Mouse (Mus musculus): Measurements from ENCODE around the gene Nat8f6.
"Not testable (repeated sequence)": the region's sequence is repeated elsewhere in the genome, so short reads cannot be mapped to it uniquely, and the experiment has no call there.

Nat8f6 gene

DNA sequence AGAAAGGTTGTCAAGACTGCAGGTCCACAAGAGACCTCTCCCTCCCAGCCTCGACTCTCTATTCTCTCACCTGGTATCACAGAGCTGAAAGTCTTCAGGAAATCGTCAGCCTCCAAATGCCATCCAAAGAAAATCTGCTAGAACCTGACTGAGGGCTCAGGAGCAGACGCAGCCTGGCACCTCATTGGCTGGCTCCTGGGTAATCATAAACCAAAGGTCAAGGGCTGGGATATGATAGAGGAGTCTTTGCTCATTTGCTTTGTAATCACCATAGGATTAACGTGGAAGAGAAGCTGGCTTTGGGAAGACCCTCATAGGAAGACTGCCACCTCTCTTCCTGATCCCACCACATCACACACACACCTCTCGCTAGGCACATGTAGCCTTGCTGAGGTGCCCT is at the start of gene Nat8f6, which contains the start of gene Nat8f5:
Nat8f6 (minus strand) TSS at position 118 of the 400 bp plus-strand sequence.
Nat8f5 (minus strand) TSS at position 136 of the 400 bp plus-strand sequence.
- DNase-seq = no peak

DNA sequence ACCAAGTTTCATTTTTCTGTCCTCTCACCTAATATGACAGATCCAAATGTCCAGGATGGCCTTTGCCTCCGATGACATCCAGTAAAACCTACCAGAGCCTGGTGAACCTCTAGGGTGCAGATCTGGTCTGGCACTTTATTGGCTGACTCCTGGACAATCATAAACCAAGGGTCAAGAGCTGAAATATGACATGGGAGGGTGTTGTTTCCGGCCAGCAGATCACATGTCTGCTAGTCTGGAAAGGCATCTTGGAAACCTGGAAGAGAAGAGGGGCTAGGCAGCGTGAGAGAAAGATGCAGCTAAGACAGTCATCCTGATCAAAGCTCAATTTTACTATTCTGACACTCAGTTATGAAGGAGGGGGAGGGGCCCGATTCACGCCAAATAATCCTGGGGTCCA is 48.3 kb upstream of the Nat8f6 start, which contains the start of gene Nat8f2:
Nat8f2 (minus strand) TSS at position 153 of the 400 bp plus-strand sequence.
- not testable (repeated sequence) for DNase-seq

DNA sequence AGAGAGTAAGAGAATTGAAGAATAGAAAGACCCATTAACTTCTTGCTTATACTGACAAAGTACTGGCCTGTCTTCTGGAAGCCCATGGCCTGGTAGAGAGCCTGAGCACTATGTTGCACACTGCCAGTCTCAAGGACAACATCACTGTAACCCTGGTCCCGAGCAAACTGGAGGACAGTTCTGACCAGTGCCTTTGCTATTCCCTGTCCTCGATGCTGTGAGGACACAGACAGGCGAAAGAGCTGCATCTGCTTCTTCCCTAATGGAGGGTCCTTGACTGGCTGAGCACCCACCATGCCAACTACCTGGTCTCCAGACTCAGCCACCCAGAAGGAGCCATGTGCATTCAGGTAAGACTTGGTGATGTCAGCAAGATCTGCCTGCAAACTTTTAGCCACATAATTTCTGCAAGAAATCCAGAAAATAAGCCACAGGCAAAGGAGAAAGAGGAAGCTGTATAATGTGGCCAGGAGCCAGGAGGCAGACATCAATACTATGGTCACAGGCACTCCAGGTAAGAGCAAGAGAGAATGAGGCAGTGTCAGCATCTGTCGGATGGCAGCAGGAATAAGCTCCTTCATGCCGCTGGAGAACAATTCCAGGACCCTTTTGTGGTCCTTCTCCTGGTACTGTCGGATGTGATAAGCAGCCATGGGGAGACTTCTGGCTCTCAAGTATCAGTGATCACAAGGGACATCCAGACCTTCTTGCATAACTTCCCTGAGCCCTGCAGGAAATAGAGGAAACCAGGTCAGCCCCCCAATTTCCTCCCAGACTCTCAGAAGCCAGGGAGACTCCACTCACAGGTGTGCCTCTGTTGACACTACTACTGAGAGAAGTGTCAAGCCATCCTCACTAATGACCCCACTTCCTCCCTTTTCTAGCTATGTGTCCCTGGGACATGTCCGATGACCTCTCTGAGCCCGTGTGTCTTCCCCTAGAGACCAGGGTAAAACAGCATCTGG is 47.3 kb upstream of the Nat8f6 start:
- DNase-seq = no peak

DNA sequence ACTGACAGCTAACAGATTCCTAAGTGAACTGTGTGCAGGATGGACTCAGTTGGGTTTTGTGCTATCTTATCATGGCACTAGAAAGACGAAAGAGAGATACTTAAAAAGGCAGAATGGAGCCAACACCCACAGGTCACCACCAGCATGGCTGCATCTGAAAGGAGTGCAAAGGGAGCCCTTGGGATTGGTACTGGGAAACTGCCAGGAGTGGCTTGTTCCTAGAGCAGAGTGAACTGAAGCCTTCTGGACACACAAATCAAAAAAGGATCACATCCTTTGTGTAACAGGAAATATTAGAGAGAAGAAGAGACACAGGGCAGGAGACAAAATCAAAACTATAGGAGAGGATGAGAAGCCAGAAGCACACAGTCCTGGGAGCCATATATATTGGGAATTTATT is 46.2 kb upstream of the Nat8f6 start:
- not testable (repeated sequence) for DNase-seq

DNA sequence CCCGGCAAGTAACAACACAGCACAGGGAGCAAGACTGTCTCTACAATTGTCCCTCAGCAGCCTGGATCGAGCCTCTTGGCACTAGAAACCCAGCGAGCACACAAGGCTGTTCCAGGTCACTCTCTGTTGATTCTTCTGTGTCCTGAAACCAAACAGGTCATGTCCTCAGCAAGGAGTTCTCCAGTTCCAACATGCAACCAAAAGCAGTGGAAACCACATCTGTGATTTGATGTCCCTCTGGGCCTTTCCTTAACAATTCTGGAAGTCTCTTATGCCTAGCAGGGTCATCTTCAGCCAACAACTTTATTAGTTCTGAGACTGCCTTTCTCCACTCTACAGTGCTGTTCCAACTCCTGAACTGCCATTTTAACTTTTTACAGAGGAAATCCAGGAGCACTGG is 45.4 kb upstream of the Nat8f6 start:
- DNase-seq = not testable (repeated sequence)

DNA sequence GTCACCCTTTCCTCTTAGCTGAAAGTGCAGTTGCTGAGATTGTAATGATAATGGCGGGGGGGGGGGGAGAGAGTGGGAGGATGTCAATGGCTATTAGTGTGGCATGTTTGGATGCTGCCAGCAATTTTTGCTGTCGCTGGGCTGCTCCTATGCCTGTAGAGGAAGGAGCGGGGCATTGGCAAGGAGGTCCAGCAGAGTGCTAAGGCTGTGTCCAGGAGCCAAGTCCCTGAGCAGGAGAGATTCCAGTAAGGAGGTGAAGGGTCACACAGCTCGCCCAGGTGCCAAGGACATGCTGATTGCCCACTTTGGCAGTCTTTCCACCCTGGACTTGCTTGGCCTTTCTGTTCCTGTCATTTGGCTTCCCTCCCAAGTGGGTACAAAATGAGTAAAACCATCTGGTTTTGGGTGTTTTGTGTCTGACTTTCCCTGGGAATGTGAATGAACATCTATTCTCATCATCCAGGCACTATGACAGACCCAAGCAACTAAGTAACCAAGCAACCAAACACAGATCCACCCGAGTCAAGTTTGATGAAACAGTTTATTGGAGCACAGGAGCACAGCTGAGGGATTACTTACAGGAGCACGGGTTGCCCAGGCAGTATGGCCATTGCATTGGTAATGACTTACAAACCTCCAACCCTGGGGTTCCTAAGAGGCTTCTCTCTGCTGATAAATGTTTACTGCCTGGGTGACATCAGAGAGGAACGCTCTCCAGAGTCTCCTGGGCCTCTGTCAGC is 44.3 kb upstream of the Nat8f6 start:
- not testable (repeated sequence) for DNase-seq

DNA sequence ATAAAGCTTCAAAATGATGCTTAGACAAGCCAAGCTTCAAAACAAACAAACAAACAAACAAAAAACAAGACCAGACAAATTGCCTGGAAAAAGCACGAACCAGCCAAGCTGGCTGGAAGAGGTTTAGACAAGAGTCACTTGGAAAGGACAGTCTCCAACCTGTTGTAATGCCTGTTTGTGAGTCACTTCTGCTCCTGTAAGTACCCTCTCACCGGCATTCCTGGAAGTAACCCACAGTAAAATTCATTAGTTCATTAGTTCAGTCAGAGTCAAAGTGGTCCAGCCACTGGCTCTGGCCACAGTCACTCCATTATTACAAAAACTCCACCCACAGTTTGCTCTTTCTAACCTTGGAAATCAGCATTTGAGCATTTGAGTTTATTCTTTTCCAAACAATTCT is 43.1 kb upstream of the Nat8f6 start:
- DNase-seq = no peak

DNA sequence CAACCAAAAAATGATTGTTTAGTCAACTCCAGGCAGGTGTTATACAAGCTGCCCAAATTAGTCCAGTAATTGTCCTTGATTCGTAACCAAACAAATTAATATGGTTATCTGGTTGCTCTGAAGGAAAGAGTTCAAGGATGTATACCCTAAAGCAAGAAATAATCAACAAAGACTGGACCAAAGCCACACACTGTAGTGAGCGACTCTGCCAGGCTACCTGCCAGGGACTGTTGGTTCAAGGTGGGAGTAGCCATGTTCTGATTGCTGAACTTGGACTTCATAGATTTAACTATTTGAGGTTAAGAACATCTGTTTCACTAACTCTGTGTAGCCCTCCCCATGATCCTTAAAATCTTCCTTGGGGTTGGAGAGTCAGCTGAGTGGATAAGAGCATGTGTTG is 42.4 kb upstream of the Nat8f6 start:
- no peak for DNase-seq

DNA sequence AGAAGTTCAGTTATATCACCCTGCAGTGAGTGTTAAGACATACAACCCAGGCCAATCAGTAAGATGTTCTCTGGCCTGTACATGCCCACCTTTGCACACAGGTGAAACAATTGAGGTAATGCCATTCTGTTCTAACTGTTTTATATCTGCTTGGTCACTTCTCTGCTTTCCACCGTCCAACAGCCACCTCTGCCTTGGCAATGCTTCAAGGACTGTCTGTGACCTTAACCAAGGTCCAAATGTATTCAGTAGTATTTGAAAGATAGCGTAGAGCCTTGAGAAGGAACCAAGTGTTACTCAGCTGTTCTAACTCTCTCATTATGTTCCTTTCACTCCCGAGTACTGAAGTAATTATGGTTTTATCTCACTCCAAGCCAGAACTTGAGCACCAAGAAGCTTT is 41.8 kb upstream of the Nat8f6 start:
- DNase-seq = no peak

DNA sequence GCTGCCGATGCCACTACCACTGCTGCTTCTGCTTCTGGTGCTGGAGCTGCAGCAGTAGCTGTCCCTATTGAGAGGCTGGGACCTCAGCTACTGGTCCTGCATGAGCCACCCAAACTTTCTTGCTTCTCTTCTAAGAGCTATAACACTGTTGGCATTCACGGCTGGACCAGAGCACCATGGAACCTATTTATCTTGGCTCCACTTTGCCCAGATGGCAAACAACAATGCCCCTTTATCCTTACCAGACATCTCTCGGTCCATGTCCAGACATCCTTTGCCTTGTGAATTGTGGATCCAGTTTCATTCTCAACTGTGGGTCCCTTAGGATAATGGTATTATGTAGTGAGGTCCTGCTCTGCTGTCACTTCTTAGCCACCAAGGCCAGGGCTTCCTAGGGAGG is 40.5 kb upstream of the Nat8f6 start:
- no peak for DNase-seq

DNA sequence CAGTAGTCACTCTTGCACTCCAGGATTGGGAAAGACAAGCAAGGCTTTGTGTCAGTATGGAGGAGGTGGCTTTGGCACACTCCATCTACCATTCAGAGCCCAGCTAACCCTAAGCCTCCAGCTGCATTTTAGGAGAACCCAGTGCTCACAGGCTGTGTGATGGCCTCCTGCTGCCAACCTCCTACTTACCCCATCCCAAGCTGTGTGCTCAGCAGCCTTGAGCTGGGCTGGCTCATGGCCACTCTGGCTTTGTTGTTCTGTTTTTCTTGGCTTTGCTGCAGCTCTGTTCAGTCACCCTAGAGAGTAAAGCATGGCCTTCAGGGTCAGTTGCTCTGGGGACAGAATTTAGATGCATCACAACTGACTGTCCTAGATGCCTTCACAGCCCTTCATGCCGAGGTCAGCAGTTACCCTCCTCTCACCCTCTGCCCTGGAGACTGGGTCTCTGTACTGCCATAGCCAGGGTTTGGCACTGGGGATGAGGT is 35.5 kb upstream of the Nat8f6 start:
- no peak for DNase-seq

DNA sequence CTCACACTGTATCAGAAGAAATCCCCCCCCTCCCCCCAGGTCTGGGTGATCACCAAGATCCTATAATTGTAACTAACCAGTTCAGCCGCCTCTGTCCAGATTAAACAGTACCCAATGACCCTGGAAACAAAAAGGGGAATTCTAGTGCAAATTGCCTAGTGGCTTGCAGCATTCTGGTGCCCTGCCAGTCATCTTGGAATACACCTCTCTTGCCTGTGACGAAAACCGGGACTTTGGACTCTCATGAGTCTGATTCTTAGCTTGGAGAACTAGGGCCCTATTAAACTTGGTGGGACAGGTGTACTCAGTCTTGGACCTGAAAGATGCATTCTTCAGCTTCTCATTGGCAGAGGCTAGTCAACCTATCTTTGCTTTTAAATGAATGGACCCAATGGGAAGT is 32.7 kb upstream of the Nat8f6 start:
- DNase-seq = no peak

DNA sequence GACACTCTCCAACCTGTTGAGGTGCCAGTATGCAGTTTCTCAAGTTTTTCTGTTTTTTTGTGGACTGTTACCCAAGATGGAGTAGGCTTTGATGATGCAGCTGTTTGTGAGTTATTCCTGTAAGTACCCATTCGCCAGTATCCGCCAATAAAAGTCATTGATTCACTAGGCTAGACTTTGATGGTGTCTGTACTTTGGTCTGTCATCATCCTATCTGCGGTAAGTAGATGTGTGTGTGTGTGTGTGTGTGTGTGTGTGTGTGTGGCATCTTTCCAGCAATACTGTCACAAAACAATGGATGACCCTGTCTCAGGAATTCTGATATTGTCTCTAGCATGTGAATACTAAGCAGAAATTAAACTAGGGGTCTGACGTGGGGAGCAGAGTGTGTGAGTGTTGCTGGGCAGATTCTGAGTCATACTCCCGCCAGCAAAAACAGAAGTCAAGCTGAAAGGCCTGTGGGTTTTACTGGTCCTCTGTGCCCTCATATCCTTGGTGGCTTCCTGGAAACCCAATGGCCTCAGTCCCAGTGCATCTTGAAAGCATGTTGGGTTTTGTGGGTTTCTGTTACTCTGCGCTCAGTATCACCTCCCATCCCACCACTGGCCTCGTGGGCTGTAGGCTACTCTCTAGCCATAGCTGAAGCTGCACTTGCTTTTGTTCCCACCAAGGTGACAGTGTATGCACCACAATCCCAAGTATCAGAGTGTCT is 30.5 kb upstream of the Nat8f6 start:
- no peak for DNase-seq

DNA sequence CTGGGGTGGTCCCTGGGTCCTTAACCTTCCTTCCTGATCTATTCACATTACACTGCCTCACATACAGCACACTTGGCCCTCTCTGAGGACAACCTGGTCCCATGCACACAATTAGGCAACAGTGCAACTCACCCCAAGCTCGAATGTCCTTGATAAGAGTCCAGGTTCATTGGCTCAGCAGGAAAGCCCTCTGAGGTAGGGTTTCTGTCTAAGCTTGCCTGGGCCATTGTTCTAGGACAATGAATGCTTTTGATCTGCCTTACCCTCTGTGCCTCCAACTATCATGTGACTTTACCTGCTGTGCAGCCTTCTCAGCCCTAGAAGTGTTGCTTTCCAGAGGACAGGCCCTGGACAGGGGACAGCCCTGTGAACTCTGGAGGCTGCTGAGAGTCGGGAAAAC is 28.5 kb upstream of the Nat8f6 start:
- DNase-seq = no peak

DNA sequence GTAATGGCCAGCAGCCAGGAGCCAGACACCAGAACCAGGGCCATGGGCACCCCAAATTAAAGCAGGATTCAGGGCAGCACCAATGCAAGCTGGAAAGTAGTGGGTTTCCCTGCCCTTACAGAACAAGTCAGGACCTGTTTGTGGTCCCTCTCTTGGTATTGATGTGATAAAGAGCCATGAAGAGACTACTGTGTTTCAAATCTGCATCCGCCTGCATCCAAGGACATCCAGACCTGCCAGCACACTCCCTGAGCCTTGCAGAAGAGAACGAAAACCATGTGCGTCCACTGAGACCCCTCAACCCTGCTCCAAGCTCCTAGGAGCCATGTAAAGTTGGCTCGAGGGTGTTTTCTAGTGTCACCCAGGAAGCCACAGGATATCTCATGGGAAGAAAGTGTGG is 27.4 kb upstream of the Nat8f6 start:
- DNase-seq = no peak

DNA sequence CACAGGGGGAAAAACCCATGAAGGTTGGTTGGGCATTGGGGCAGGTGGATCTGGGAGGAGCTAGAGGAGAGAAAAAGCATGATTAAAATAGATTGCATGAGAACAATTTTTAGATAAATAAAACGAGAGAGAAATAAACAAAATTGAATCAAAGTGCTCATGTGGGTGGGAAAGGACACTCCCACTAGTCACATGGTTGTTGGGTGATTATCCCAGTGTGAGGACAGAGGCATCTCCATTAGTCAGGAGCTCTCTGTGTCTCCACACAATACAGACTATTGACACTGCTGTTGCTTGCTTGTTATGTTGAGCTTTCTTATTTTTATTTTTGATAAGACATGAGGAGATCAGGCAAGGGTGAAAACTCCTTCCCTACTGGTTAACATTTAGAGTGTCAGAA is 26.2 kb upstream of the Nat8f6 start:
- DNase-seq = no peak

DNA sequence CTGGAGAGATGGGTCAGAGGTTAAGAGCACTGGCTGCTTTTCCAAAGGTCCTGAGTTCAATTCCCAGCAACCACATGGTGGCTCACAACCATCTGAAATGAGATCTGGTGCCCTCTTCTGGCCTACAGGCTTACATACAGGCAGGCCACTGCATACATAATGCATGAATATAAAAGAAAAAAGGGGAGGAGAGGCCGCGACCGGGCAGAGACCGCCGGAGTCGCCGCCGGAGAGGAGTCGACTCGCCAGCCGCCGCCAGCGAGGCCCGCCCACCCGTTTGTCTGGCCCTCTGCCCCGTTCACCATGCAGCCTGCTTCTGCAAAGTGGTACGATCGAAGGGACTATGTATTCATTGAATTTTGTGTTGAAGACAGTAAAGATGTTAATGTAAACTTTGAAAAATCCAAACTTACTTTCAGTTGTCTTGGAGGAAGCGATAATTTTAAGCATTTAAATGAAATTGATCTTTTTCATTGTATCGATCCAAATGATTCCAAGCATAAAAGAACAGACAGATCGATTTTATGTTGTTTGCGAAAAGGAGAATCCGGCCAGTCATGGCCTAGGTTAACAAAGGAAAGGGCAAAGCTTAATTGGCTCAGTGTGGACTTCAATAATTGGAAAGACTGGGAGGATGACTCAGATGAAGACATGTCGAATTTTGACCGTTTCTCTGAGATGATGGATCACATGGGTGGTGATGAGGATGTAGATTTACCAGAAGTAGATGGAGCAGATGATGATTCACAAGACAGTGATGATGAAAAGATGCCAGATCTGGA is 23.1 kb upstream of the Nat8f6 start:
- DNase-seq = not testable (repeated sequence)

DNA sequence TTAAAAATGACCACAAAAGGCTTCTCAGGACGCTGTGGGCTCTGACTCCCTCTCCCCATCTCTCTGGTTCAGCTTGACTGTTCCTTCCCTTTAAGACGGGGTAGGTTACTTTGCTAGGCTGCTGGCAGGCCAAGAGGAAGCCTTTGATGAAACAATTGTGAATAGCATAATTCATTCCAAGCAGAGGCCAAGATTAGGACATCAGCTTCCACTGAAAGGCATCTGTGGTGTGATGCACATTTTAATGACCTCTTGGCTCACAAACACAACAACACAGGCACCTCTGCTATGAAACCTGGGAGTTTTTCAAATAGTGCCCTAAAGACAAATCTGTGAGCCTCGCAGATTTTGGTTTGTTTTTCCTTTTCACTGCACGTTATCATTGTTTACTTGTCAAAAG is 19.2 kb upstream of the Nat8f6 start:
- no peak for DNase-seq

DNA sequence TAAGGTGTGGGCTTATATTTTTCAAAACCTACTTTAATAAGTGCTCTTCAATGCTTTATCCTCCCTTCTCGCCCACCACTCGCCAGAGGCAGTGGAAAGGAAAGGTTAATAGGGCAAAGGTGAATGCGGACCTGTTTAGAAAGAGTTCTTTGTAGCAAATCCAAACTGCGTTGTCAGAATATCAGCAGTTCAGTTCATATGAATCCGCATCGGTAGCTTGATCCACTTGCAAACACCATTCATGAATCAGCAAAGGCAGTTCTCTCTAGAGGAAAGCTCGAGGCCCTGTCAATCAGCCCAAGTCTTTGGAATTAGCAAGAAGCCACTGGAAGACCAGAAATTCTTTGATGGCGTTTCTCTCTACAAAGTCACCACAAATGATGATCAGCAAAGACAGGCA is 17.9 kb upstream of the Nat8f6 start:
- DNase-seq = no peak

DNA sequence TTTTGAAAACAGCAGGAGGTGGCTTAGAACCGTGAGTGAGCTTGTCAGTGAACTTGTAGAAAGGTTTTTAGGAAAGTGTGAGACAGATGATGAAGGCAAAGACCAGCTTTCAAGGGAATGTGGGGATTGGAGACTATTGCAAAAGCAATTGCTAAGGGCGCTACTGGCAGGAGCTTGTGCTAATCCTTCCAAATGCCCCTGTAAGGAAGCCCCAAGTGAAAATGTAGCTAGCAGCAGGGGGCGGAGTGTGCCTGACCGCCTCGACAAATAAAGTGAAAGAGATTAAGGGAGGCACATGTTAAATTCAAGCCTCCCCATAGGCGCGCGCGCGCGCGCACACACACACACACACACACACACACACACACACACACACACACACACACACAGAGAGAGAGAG is 16.6 kb upstream of the Nat8f6 start:
- DNase-seq = peak; percentile 75

DNA sequence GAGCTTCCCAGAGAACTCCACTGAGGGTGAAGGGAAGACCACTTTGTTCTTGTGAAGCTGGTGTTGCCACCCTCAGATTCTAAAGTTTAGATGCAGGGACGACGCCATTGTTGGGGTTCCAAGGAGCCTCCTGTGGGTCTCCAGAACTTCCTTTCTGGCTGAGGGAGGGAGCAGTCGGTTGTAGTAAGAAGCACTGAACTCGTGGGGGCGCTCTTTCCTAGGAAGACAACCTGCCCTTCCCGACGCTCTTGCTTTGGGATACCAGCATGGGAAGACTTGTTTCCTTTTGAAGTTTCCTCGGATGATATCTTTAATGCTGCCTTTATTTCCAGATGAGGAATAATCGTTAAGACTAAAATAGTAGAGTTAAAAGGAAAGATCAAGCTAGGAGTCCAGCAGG is 16.1 kb upstream of the Nat8f6 start:
- peak; percentile 45 for DNase-seq

DNA sequence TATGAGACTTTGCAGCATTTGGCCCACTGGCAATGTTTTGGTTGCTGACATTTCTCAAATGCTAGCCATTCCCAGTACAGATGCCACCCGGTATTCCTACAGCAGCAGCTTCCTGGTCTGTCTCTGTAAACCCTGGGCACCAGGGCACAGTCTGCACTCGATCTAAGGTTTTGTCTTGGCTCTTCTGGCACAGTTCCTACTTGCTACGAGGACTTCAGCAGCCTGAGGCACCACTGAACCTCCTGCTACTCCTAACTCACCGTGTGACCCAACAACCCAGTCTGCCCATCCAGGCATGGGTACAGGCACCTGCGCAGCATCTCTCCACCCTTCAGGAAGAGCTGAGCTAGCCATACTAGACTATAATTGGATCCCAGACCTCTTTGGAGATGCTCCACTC is 15.3 kb upstream of the Nat8f6 start:
- DNase-seq = not testable (repeated sequence)

Data from retina, postnatal 1 day (tissue).